Comparison of ENCODE assay signal across 24 mouse cellular contexts in the genomic region with DNA sequence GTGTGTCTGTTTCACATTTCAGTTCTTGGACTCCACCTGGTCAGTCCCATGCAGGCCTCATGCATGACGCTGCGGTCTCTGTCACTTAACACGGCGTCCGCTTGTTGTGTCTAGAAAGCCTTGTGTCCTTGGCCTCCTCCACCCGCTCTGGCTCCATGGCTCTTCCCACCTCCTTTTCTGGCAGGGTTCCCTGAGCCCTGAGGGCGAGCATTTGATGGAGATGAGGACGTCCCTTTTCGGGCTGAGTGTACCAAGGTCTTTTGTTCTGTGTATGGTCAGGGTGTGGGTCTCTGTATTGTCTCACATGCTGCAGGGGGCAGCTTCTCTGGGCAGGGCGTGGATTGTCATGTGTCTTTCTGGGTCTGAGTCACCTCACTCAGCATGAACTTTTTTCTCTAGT.
DNase-seq lines count a peak whose midpoint lies in the region; ATAC-seq and TF ChIP-seq lines count a peak whose summit lies in the region.
"Had no signal": no experiment of that assay in that cellular context is flagged by ENCODE, and none has a peak within 500 bp of the region (broad histone marks: within the 10 kb centered on the region; RNA-seq: fewer than 3 reads in every experiment).

No protein-coding gene starts in this region.

- 64% methylated on average over 10 of the region's 10 CpGs for WGBS in neural tube, embryonic 13.5 days
- WGBS in neural tube, embryonic 15.5 days: 63% methylated on average over 10 of the region's 10 CpGs
- whole genome bisulfite sequencing in hindbrain, embryonic 16.5 days: 50% methylated on average over 10 of the region's 10 CpGs

- DNase-seq in ES-E14 (ENCODE audit: low read depth, low spot score): peak; percentile 73
- DNase-seq in adrenal gland, adult 8-10 months: peak; percentile 41
- DNase-seq in ovary, postnatal 14 days (ENCODE audit: low spot score): peak; percentile 14
- DNase-seq in spleen, adult 12 weeks (ENCODE audit: low spot score): no peak
- DNase-seq: forebrain, postnatal 0 days; heart, postnatal 14 days; kidney, adult 8-10 months; kidney, postnatal 14 days; lung, adult 2 months; spleen, adult 18-20 months; thymus, adult 18-20 months had no signal

- H3K4me1 ChIP-seq in neural tube, embryonic 13.5 days (replicated peaks): 0 out of 2 replicates have a peak, but pooled peaks cover 4% of the 10 kb centered on the region
- 0 out of 2 replicates have a peak, but pooled peaks cover 6% of the 10 kb centered on the region for H3K4me1 ChIP-seq in neural tube, embryonic 15.5 days
- peaks cover 6 to 34% of the 10 kb centered on the region in 2 experiments; a peak in 3 of 4 replicates for H3K4me1 ChIP-seq in ES-E14 (ENCODE audit: control insufficient read depth in 2 of 2, insufficient read depth in 2 of 2, low read length in 2 of 2, poor library complexity in 1 of 2)
- H3K4me1 ChIP-seq in hindbrain, embryonic 16.5 days (ENCODE audit: control insufficient read depth, insufficient read depth, low read depth, low read length): no peaks in the 10 kb centered on the region
- H3K4me1 ChIP-seq: midbrain, embryonic 15.5 days had no signal

- no peaks in the 10 kb centered on the region for H3K9me3 ChIP-seq in neural tube, embryonic 13.5 days
- H3K9me3 ChIP-seq in neural tube, embryonic 15.5 days (replicated peaks): no peaks in the 10 kb centered on the region
- H3K9me3 ChIP-seq in ES-E14 (ENCODE audit: control insufficient read depth, insufficient read depth, low read depth, low read length): no peaks in the 10 kb centered on the region
- H3K9me3 ChIP-seq in hindbrain, embryonic 16.5 days (ENCODE audit: control insufficient read depth, low read length): no peaks in the 10 kb centered on the region
- H3K9me3 ChIP-seq: embryonic facial prominence, embryonic 15.5 days; G1E; hindbrain, embryonic 12.5 days; liver, embryonic 12.5 days; megakaryocyte, embryonic 14.5 days; midbrain, embryonic 15.5 days had no signal

- no peak overlapping the region for H3K9ac ChIP-seq in neural tube, embryonic 13.5 days
- H3K9ac ChIP-seq in neural tube, embryonic 15.5 days (replicated peaks): no peak overlapping the region
- H3K9ac ChIP-seq in ES-E14 (ENCODE audit: insufficient read depth, low read depth, low read length, poor library complexity, severe bottlenecking): 0 out of 2 replicates have a peak overlapping the region, but pooled peaks have one; percentile 29
- no peak overlapping the region for H3K9ac ChIP-seq in hindbrain, embryonic 16.5 days (ENCODE audit: low read depth, low read length)
- H3K9ac ChIP-seq: embryonic facial prominence, embryonic 15.5 days; forebrain, postnatal 0 days; hindbrain, embryonic 12.5 days; liver, embryonic 12.5 days; midbrain, embryonic 15.5 days had no signal

- no peak for ATAC-seq in neural tube, embryonic 13.5 days (ENCODE audit: low read depth)
- ATAC-seq in neural tube, embryonic 15.5 days (ENCODE audit: low FRiP score): no peak
- ATAC-seq in hindbrain, embryonic 16.5 days: no peak
- ATAC-seq: forebrain, postnatal 0 days; inflammation-experienced regulatory T-cells, adult 6 months; liver, embryonic 12.5 days; midbrain, embryonic 15.5 days had no signal

- in situ Hi-C loops in ES-E14 (cut with MboI; ENCODE audit: low sequenced_read_pairs in 2 of 2, unreplicated experiment in 2 of 2): no loop called here

- no peak overlapping the region for H3K4me2 ChIP-seq in neural tube, embryonic 13.5 days
- H3K4me2 ChIP-seq in neural tube, embryonic 15.5 days: no peak overlapping the region
- H3K4me2 ChIP-seq in hindbrain, embryonic 16.5 days (ENCODE audit: low read length): no peak overlapping the region
- H3K4me2 ChIP-seq: embryonic facial prominence, embryonic 15.5 days; heart, embryonic 11.5 days; hindbrain, embryonic 12.5 days; liver, embryonic 12.5 days; midbrain, embryonic 15.5 days had no signal

- no peak overlapping the region for H3K4me3 ChIP-seq in neural tube, embryonic 13.5 days
- H3K4me3 ChIP-seq in neural tube, embryonic 15.5 days (replicated peaks): no peak overlapping the region
- peak overlapping the region; percentile 14 to 23; a peak in 3 of 4 replicates for H3K4me3 ChIP-seq in ES-E14 (ENCODE audit: insufficient read depth in 1 of 2, low read depth in 1 of 2, low read length in 2 of 2, poor library complexity in 1 of 2, severe bottlenecking in 1 of 2)
- H3K4me3 ChIP-seq in hindbrain, embryonic 16.5 days (ENCODE audit: low read length): no peak overlapping the region
- H3K4me3 ChIP-seq: embryonic facial prominence, embryonic 15.5 days; hindbrain, embryonic 12.5 days; layer of hippocampus, adult 2 months; liver, embryonic 12.5 days; megakaryocyte, embryonic 14.5 days; midbrain, embryonic 15.5 days; myocyte had no signal

- 0 out of 2 replicates have a peak overlapping the region, but pooled peaks have one; percentile 1 for H3K27ac ChIP-seq in neural tube, embryonic 13.5 days (replicated peaks)
- H3K27ac ChIP-seq in neural tube, embryonic 15.5 days (replicated peaks): no peak overlapping the region
- H3K27ac ChIP-seq in ES-E14 (ENCODE audit: insufficient read depth, low read depth, low read length, poor library complexity, severe bottlenecking): peak overlapping the region; percentile 47
- H3K27ac ChIP-seq in hindbrain, embryonic 16.5 days (ENCODE audit: low read depth, low read length): no peak overlapping the region
- H3K27ac ChIP-seq: embryonic facial prominence, embryonic 15.5 days; hindbrain, embryonic 12.5 days; layer of hippocampus, adult 2 months; liver, embryonic 12.5 days; midbrain, embryonic 15.5 days had no signal

- H3K27me3 ChIP-seq in neural tube, embryonic 13.5 days: no peaks in the 10 kb centered on the region
- no peaks in the 10 kb centered on the region for H3K27me3 ChIP-seq in neural tube, embryonic 15.5 days (replicated peaks)
- H3K27me3 ChIP-seq in hindbrain, embryonic 16.5 days (replicated peaks; ENCODE audit: control insufficient read depth, insufficient read depth, low read length): no peaks in the 10 kb centered on the region
- H3K27me3 ChIP-seq: embryonic facial prominence, embryonic 15.5 days; hindbrain, embryonic 12.5 days; liver, embryonic 12.5 days; megakaryocyte, embryonic 14.5 days; midbrain, embryonic 15.5 days had no signal

- 0 out of 2 replicates have a peak, but pooled peaks cover 1% of the 10 kb centered on the region for H3K36me3 ChIP-seq in neural tube, embryonic 13.5 days
- H3K36me3 ChIP-seq in neural tube, embryonic 15.5 days: 0 out of 2 replicates have a peak, but pooled peaks cover 2% of the 10 kb centered on the region
- no peaks in the 10 kb centered on the region for H3K36me3 ChIP-seq in ES-E14 (ENCODE audit: control insufficient read depth, insufficient read depth, low read length, poor library complexity, severe bottlenecking)
- H3K36me3 ChIP-seq in hindbrain, embryonic 16.5 days (ENCODE audit: control insufficient read depth, insufficient read depth, low read length): 0 out of 2 replicates have a peak, but pooled peaks cover 4% of the 10 kb centered on the region
- H3K36me3 ChIP-seq: embryonic facial prominence, embryonic 15.5 days; hindbrain, embryonic 12.5 days; liver, embryonic 12.5 days; midbrain, embryonic 15.5 days had no signal

TF ChIP-seq in ES-E14, 5 proteins besides CTCF, POLR2A, EP300 and RAD21:
- TF ChIP-seq ZC3H11A (IDR thresholded peaks at IDR 0.05; ENCODE audit: borderline replicate concordance, low read depth, low read length) (no peak), HCFC1 (IDR thresholded peaks at IDR 0.05; ENCODE audit: borderline replicate concordance, insufficient read depth, low read length) (no peak), MAFK (IDR thresholded peaks at IDR 0.05; ENCODE audit: insufficient read depth, low read depth, low read length) (no peak), ZNF384 (IDR thresholded peaks at IDR 0.05; ENCODE audit: low read depth, low read length) (no peak), CHD2 (IDR thresholded peaks at IDR 0.05; ENCODE audit: low read depth, low read length) (no peak; the same call in 1 of the 2 replicates)
TF ChIP-seq in ES-E14: peak in this region for 0.

Comparison
In these comparisons a context has a peak if more than half of its experiments do, and no peak if none do; other contexts are left out.
1. H3K27ac ChIP-seq: peak in neural tube, embryonic 13.5 days (single experiment) and ES-E14 (single experiment); none in neural tube, embryonic 15.5 days (single experiment) and hindbrain, embryonic 16.5 days (single experiment).
2. H3K4me3 ChIP-seq: peak in ES-E14 (2 of 2); none in neural tube, embryonic 13.5 days (single experiment), neural tube, embryonic 15.5 days (single experiment) and hindbrain, embryonic 16.5 days (single experiment).